Mouse (Mus musculus): Measurements from ENCODE around the gene Carns1.
A peak's percentile ranks its signal among the peaks of the same experiment; 100 is the strongest.
"Not testable (repeated sequence)": the region's sequence is repeated elsewhere in the genome, so short reads cannot be mapped to it uniquely, and the experiment has no call there.

The Carns1 gene

GRCm38 (mm10) chr19:4126759-4127495 is 48.4 kb downstream of the Carns1 start:
- peak; percentile 36 for DNase-seq

- peak; percentile 99 for DNase-seq
These were observed 49.3 kb downstream of the Carns1 start, which contains the start of gene Aip for GRCm38 (mm10) chr19:4125741-4126696. TSS of gene Aip (minus strand) at chr19:4125858.

GRCm38 (mm10) chr19:4125268-4125667 is 50.0 kb downstream of the Carns1 start:
- DNase-seq = not testable (repeated sequence)

- DNase-seq = no peak
These were observed 50.8 kb downstream of the Carns1 start for GRCm38 (mm10) chr19:4124432-4124831.

GRCm38 (mm10) chr19:4122411-4123370 is 52.6 kb downstream of the Carns1 start:
- DNase-seq = no peak

- not testable (repeated sequence) for DNase-seq
These were observed 53.4 kb downstream of the Carns1 start for GRCm38 (mm10) chr19:4121896-4122295.

GRCm38 (mm10) chr19:4121097-4121805 is 54.0 kb downstream of the Carns1 start:
- peak; percentile 98 for DNase-seq

- DNase-seq = no peak
These were observed 54.8 kb downstream of the Carns1 start for GRCm38 (mm10) chr19:4120496-4120895.

- no peak for DNase-seq
These were observed 55.4 kb downstream of the Carns1 start for GRCm38 (mm10) chr19:4119716-4120487.

- DNase-seq = no peak
These were observed 56.9 kb downstream of the Carns1 start for GRCm38 (mm10) chr19:4118350-4118749.

GRCm38 (mm10) chr19:4117006-4117405 is 58.3 kb downstream of the Carns1 start:
- no peak for DNase-seq

- no peak for DNase-seq
These were observed 59.5 kb downstream of the Carns1 start for GRCm38 (mm10) chr19:4115816-4116215.

GRCm38 (mm10) chr19:4115144-4115543 is 60.1 kb downstream of the Carns1 start:
- no peak for DNase-seq

- DNase-seq = no peak
These were observed 60.7 kb downstream of the Carns1 start for GRCm38 (mm10) chr19:4114551-4114950.
